Mouse (Mus musculus): ENCODE measurements around the gene Gns. TPM values are rescaled to one million over a fixed set of nuclear protein-coding genes. Genes with fewer than 3 reads are reported as not detected.

Gene Gns
- polyA plus RNA-seq, 1 experiment from 2014 or later: 25.7 TPM

- no peak overlapping the region for H3K9ac ChIP-seq (ENCODE audit: low read length)
- no peak overlapping the region; the same call in 1 of the 2 replicates for H3K27ac ChIP-seq (replicated peaks)
- DNase-seq (ENCODE audit: low spot score) (no peak), ATAC-seq (ENCODE audit: low FRiP score, low TSS enrichment) (no peak; the same call in 1 of the 2 replicates)
- TF ChIP-seq CTCF (IDR thresholded peaks at IDR 0.05; ENCODE audit: low read depth) (no peak), EP300 (optimal IDR thresholded peaks at IDR 0.05) (no peak)
- H3K4me3 ChIP-seq (ENCODE audit: low read depth, low read length): no peak overlapping the region
- WGBS: 83% methylated on average over 7 of the region's 7 CpGs
- H3K27me3 ChIP-seq (ENCODE audit: control insufficient read depth, insufficient read depth, low read length): no peaks in the 10 kb centered on the region
- no peak overlapping the region for H3K4me2 ChIP-seq (replicated peaks; ENCODE audit: low read depth)
- no peaks in the 10 kb centered on the region for H3K9me3 ChIP-seq (ENCODE audit: control insufficient read depth, low read length)
- H3K36me3 ChIP-seq (ENCODE audit: control insufficient read depth, insufficient read depth, low read length): no peaks in the 10 kb centered on the region
- no peaks in the 10 kb centered on the region for H3K4me1 ChIP-seq (replicated peaks; ENCODE audit: control insufficient read depth, insufficient read depth)
Observed at GRCm38 (mm10) chr10:121444198-121444597, 79.3 kb downstream of the Gns start.

- 78% methylated on average over 8 of the region's 8 CpGs for WGBS
- Histone ChIP-seq H3K4me1 (replicated peaks; ENCODE audit: control insufficient read depth, insufficient read depth) (no peaks in the 10 kb centered on the region), H3K36me3 (ENCODE audit: control insufficient read depth, insufficient read depth, low read length) (no peaks in the 10 kb centered on the region), H3K4me2 (replicated peaks; ENCODE audit: low read depth) (no peak overlapping the region), H3K4me3 (ENCODE audit: low read depth, low read length) (no peak overlapping the region), H3K9ac (ENCODE audit: low read length) (no peak overlapping the region), H3K27me3 (ENCODE audit: control insufficient read depth, insufficient read depth, low read length) (no peaks in the 10 kb centered on the region), H3K27ac (replicated peaks) (no peak overlapping the region), H3K9me3 (ENCODE audit: control insufficient read depth, low read length) (no peaks in the 10 kb centered on the region)
- TF ChIP-seq CTCF (IDR thresholded peaks at IDR 0.05; ENCODE audit: low read depth) (no peak), EP300 (optimal IDR thresholded peaks at IDR 0.05) (no peak)
- DNase-seq (ENCODE audit: low spot score) (no peak), ATAC-seq (ENCODE audit: low FRiP score, low TSS enrichment) (no peak)
Observed at GRCm38 (mm10) chr10:121445808-121446207, 80.9 kb downstream of the Gns start.

Other genes starting within 250 kb of the Gns start
- 3.8 and 4.1 TPM in 2 replicates for gene Tbc1d30, start 13.8 kb upstream of the Gns start, polyA plus RNA-seq (2015; fragmentation: Nextera tagmentation; extraction: Ambion mirVana)
- 19.2 and 20.0 TPM in 2 replicates for gene Rassf3, start 111.3 kb downstream of the Gns start, polyA plus RNA-seq (2015; fragmentation: Nextera tagmentation; extraction: Ambion mirVana)
- gene Tbk1, start 221.7 kb downstream of the Gns start, polyA plus RNA-seq (2015; fragmentation: Nextera tagmentation; extraction: Ambion mirVana): 16.6 TPM in 2 replicates